ENCODE assay signal across 11 mouse cellular contexts in genomic region chr11:33221566-33222365, GRCm38 (mm10). TPM values are rescaled to one million over a fixed set of nuclear protein-coding genes. Genes with fewer than 3 reads are reported as not detected.
DNase-seq lines count a peak whose midpoint lies in the region; ATAC-seq lines count a peak whose summit lies in the region.
"Had no signal": no experiment of that assay in that cellular context is flagged by ENCODE, and none has a peak within 500 bp of the region (broad histone marks: within the 10 kb centered on the region; RNA-seq: fewer than 3 reads in every experiment).

No protein-coding gene starts in this region.

- H3K4me3 ChIP-seq in hindbrain, embryonic 10.5 days = no peak overlapping the region
- H3K4me3 ChIP-seq in hindbrain, embryonic 13.5 days = no peak overlapping the region
- no peak overlapping the region for H3K4me3 ChIP-seq in lung, embryonic 15.5 days
- no peak overlapping the region for H3K4me3 ChIP-seq in intestine, embryonic 16.5 days (ENCODE audit: low read length)

- H3K4me1 ChIP-seq in hindbrain, embryonic 10.5 days (replicated peaks) = peaks cover 30% of the 10 kb centered on the region
- H3K4me1 ChIP-seq in hindbrain, embryonic 13.5 days (replicated peaks) = peaks cover 40% of the 10 kb centered on the region
- peaks cover 19% of the 10 kb centered on the region; the same call in 1 of the 2 replicates for H3K4me1 ChIP-seq in lung, embryonic 15.5 days
- peaks cover 8% of the 10 kb centered on the region; the same call in 1 of the 2 replicates for H3K4me1 ChIP-seq in intestine, embryonic 16.5 days (ENCODE audit: control insufficient read depth, insufficient read depth, low read length)

- no peak for DNase-seq in hindbrain, embryonic 10.5 days (ENCODE audit: low spot score)
- no peak for DNase-seq in lung, postnatal 14 days
- peak; percentile 79 for DNase-seq in brain, adult 2 months (ENCODE audit: low read depth, low spot score)
- DNase-seq in left cerebral cortex, postnatal 4 days = no peak
- DNase-seq: cerebellum, postnatal 10 days; liver had no signal

- H3K9me3 ChIP-seq in hindbrain, embryonic 10.5 days = no peaks in the 10 kb centered on the region
- no peaks in the 10 kb centered on the region for H3K9me3 ChIP-seq in hindbrain, embryonic 13.5 days
- no peaks in the 10 kb centered on the region for H3K9me3 ChIP-seq in lung, embryonic 15.5 days
- H3K9me3 ChIP-seq in intestine, embryonic 16.5 days (ENCODE audit: control insufficient read depth, low read length) = no peaks in the 10 kb centered on the region

- 68% methylated on average over 11 of the region's 11 CpGs for WGBS in hindbrain, embryonic 10.5 days
- 72% methylated on average over 11 of the region's 11 CpGs for WGBS in hindbrain, embryonic 13.5 days
- 45% methylated on average over 11 of the region's 11 CpGs for WGBS in lung, embryonic 15.5 days
- WGBS in intestine, embryonic 16.5 days = 51% methylated on average over 11 of the region's 11 CpGs

- H3K4me2 ChIP-seq in hindbrain, embryonic 13.5 days = no peak overlapping the region
- no peak overlapping the region for H3K4me2 ChIP-seq in lung, embryonic 15.5 days
- H3K4me2 ChIP-seq in intestine, embryonic 16.5 days (ENCODE audit: low read depth, low read length) = no peak overlapping the region

- H3K9ac ChIP-seq in hindbrain, embryonic 13.5 days = no peak overlapping the region
- no peak overlapping the region for H3K9ac ChIP-seq in lung, embryonic 15.5 days
- H3K9ac ChIP-seq in intestine, embryonic 16.5 days (ENCODE audit: low read depth, low read length) = no peak overlapping the region

- peak overlapping the region; percentile 50; the same call in 1 of the 2 replicates for H3K27ac ChIP-seq in hindbrain, embryonic 10.5 days
- H3K27ac ChIP-seq in hindbrain, embryonic 13.5 days = no peak overlapping the region
- peak overlapping the region; percentile 50 for H3K27ac ChIP-seq in lung, embryonic 15.5 days
- peak overlapping the region; percentile 45; the same call in 1 of the 2 replicates for H3K27ac ChIP-seq in intestine, embryonic 16.5 days (ENCODE audit: low read length)

- H3K27me3 ChIP-seq in hindbrain, embryonic 10.5 days (ENCODE audit: insufficient read depth, poor library complexity, severe bottlenecking) = no peaks in the 10 kb centered on the region
- no peaks in the 10 kb centered on the region; the same call in 1 of the 2 replicates for H3K27me3 ChIP-seq in hindbrain, embryonic 13.5 days
- no peaks in the 10 kb centered on the region for H3K27me3 ChIP-seq in lung, embryonic 15.5 days
- no peaks in the 10 kb centered on the region for H3K27me3 ChIP-seq in intestine, embryonic 16.5 days (replicated peaks; ENCODE audit: control insufficient read depth, insufficient read depth, low read length)

- no peak; the same call in 1 of the 2 replicates for ATAC-seq in hindbrain, embryonic 13.5 days (ENCODE audit: low FRiP score)
- peak; percentile 50 for ATAC-seq in lung, embryonic 15.5 days (ENCODE audit: borderline replicate concordance, extremely low read depth, low FRiP score, low TSS enrichment)
- ATAC-seq in intestine, embryonic 16.5 days = peak; percentile 60

- H3K36me3 ChIP-seq in hindbrain, embryonic 10.5 days = no peaks in the 10 kb centered on the region
- no peaks in the 10 kb centered on the region for H3K36me3 ChIP-seq in hindbrain, embryonic 13.5 days
- H3K36me3 ChIP-seq in lung, embryonic 15.5 days = no peaks in the 10 kb centered on the region
- H3K36me3 ChIP-seq in intestine, embryonic 16.5 days (ENCODE audit: control insufficient read depth, insufficient read depth, low read length) = no peaks in the 10 kb centered on the region

- intact Hi-C loops in left cerebral cortex, postnatal 4 days (cut with DNase I) = no loop called here

RNA-seq across cellular contexts. Expression of gene Tlx3, which starts 18.4 kb away (rescaled TPM):
- polyA plus RNA-seq in hindbrain, embryonic 10.5 days (2016; fragmentation: Nextera tagmentation; extraction: Ambion mirVana) = 11.9 and 17.9 TPM in 2 replicates
- polyA plus RNA-seq in hindbrain, embryonic 13.5 days (2015; fragmentation: Nextera tagmentation; extraction: Ambion mirVana) = 20.2 and 29.0 TPM in 2 replicates
- polyA plus RNA-seq in lung, embryonic 15.5 days (2015; fragmentation: Nextera tagmentation; extraction: Ambion mirVana) = 0.10 TPM in 1 of 2 replicates, not detected in the other
- polyA plus RNA-seq in intestine, embryonic 16.5 days (2015; fragmentation: Nextera tagmentation; extraction: Ambion mirVana) = not detected in 2 replicates
- not detected for total RNA-seq in left cerebral cortex, postnatal 4 days (2021)
- total RNA-seq: hematopoietic stem cell, adult 5-6 weeks; megakaryocyte, adult 5-6 weeks had no signal

RNA-seq across cellular contexts. Expression of gene Gm12117, which starts 54.8 kb away (rescaled TPM):
- polyA plus RNA-seq in hindbrain, embryonic 10.5 days (2016; fragmentation: Nextera tagmentation; extraction: Ambion mirVana) = not detected in 2 replicates
- not detected in 2 replicates for polyA plus RNA-seq in hindbrain, embryonic 13.5 days (2015; fragmentation: Nextera tagmentation; extraction: Ambion mirVana)
- polyA plus RNA-seq in lung, embryonic 15.5 days (2015; fragmentation: Nextera tagmentation; extraction: Ambion mirVana) = not detected in 2 replicates
- polyA plus RNA-seq in intestine, embryonic 16.5 days (2015; fragmentation: Nextera tagmentation; extraction: Ambion mirVana) = not detected in 2 replicates
- total RNA-seq in left cerebral cortex, postnatal 4 days (2021) = under 1 TPM; 0.74 to 0.92 TPM
- total RNA-seq: megakaryocyte, adult 5-6 weeks had no signal

RNA-seq across cellular contexts. Expression of gene Npm1, which starts 58.8 kb away (rescaled TPM):
- 691 and 1,253 TPM in 2 replicates for polyA plus RNA-seq in hindbrain, embryonic 10.5 days (2016; fragmentation: Nextera tagmentation; extraction: Ambion mirVana)
- polyA plus RNA-seq in hindbrain, embryonic 13.5 days (2015; fragmentation: Nextera tagmentation; extraction: Ambion mirVana) = 542 and 556 TPM in 2 replicates
- 921 and 961 TPM in 2 replicates for polyA plus RNA-seq in lung, embryonic 15.5 days (2015; fragmentation: Nextera tagmentation; extraction: Ambion mirVana)
- polyA plus RNA-seq in intestine, embryonic 16.5 days (2015; fragmentation: Nextera tagmentation; extraction: Ambion mirVana) = 689 and 790 TPM in 2 replicates
- total RNA-seq in left cerebral cortex, postnatal 4 days (2021) = 100 to 1,000 TPM; 303 to 338 TPM

Comparison
In these comparisons a context has a peak if more than half of its experiments do, and no peak if none do; other contexts are left out.
1. RNA of gene Tlx3, which starts 18.4 kb away (polyA plus RNA-seq): 20.2 to 29.0 TPM in hindbrain, embryonic 13.5 days and 11.9 to 17.9 TPM in hindbrain, embryonic 10.5 days; 0.10 TPM in lung, embryonic 15.5 days and not detected in intestine, embryonic 16.5 days; every median in the first group is over 10 times any median in the second.